Comparison of ENCODE assay signal across 9 mouse cellular contexts in the genomic region with DNA sequence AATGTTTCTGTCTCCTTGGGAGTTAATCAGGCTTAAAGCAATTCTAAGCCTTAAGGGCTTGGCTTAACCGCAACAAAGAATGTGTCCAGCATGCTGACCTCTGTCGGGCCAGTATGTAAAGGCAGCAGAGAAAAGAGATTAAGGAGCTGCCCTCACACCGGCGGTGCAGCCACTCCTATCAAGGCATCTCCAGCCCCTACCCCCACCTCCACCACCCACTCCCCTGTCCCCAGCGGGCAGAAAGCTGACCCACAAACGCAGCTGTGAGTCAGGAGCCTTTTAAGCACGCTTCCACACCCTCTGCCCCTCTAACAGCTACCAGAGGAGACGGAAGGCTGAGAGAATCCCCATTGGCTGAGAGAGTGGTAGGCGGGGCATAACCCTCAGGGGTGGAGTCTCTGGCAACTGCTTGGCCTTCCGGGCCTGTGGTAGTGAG. TPM values are rescaled to one million over a fixed set of nuclear protein-coding genes. Genes with fewer than 3 reads are reported as not detected.
DNase-seq lines count a peak whose midpoint lies in the region; ATAC-seq lines count a peak whose summit lies in the region.
"Had no signal": no experiment of that assay in that cellular context is flagged by ENCODE, and none has a peak within 500 bp of the region (broad histone marks: within the 10 kb centered on the region; RNA-seq: fewer than 3 reads in every experiment).

No protein-coding gene starts in this region.

- no peaks in the 10 kb centered on the region for H3K36me3 ChIP-seq in embryonic facial prominence, embryonic 14.5 days (ENCODE audit: control insufficient read depth, insufficient read depth, low read length)
- no peaks in the 10 kb centered on the region for H3K36me3 ChIP-seq in stomach, embryonic 16.5 days (ENCODE audit: control insufficient read depth, insufficient read depth, low read length)

- peak; percentile 13; the same call in 1 of the 2 replicates for ATAC-seq in frontal cortex, adult (ENCODE audit: low TSS enrichment)
- peak; percentile 97 for ATAC-seq in embryonic facial prominence, embryonic 14.5 days (ENCODE audit: low read depth)
- peak; percentile 91 for ATAC-seq in stomach, embryonic 16.5 days (ENCODE audit: insufficient read depth, low FRiP score)

- H3K4me2 ChIP-seq in embryonic facial prominence, embryonic 14.5 days (ENCODE audit: low read depth, low read length) = peak overlapping the region; percentile 52
- peak overlapping the region; percentile 58 for H3K4me2 ChIP-seq in stomach, embryonic 16.5 days (ENCODE audit: low read depth, low read length)

- intact Hi-C loops in heart, postnatal 10 days (cut with DNase I) = loop anchor here (5.0 kb wide), 1 partner anchor 759 kb away; no protein-coding TSS in a partner anchor

- no peak overlapping the region; the same call in 1 of the 2 replicates for H3K27ac ChIP-seq in embryonic facial prominence, embryonic 14.5 days (replicated peaks; ENCODE audit: low read depth, low read length)
- peak overlapping the region; percentile 53 for H3K27ac ChIP-seq in stomach, embryonic 16.5 days (ENCODE audit: low read length)
- H3K27ac ChIP-seq: macrophage had no signal

- H3K4me1 ChIP-seq in embryonic facial prominence, embryonic 14.5 days (ENCODE audit: control insufficient read depth, insufficient read depth, low read length) = peaks cover 13% of the 10 kb centered on the region; the same call in 1 of the 2 replicates
- H3K4me1 ChIP-seq in stomach, embryonic 16.5 days (ENCODE audit: control insufficient read depth, insufficient read depth, low read length) = peaks cover 3% of the 10 kb centered on the region; the same call in 1 of the 2 replicates

- peak overlapping the region; percentile 46 for H3K9ac ChIP-seq in embryonic facial prominence, embryonic 14.5 days (ENCODE audit: low read depth, low read length)
- peak overlapping the region; percentile 64 for H3K9ac ChIP-seq in stomach, embryonic 16.5 days (ENCODE audit: low read length)

- H3K9me3 ChIP-seq in embryonic facial prominence, embryonic 14.5 days (ENCODE audit: control insufficient read depth, low read length) = no peaks in the 10 kb centered on the region
- no peaks in the 10 kb centered on the region for H3K9me3 ChIP-seq in stomach, embryonic 16.5 days (replicated peaks; ENCODE audit: control insufficient read depth, low read length)

- H3K4me3 ChIP-seq in embryonic facial prominence, embryonic 14.5 days (ENCODE audit: low read depth, low read length) = peak overlapping the region; percentile 36
- H3K4me3 ChIP-seq in stomach, embryonic 16.5 days (replicated peaks; ENCODE audit: low read length) = peak overlapping the region; percentile 54

- 2% methylated on average over 10 of the region's 10 CpGs for WGBS in embryonic facial prominence, embryonic 14.5 days
- 1% methylated on average over 10 of the region's 10 CpGs for WGBS in stomach, embryonic 16.5 days

- no peak for DNase-seq in frontal cortex, postnatal 25 days (ENCODE audit: low spot score in 2 of 2)
- peak; percentile 88 for DNase-seq in embryonic facial prominence, embryonic 14.5 days (ENCODE audit: low spot score)
- peak; percentile 57 to 73 for DNase-seq in heart, postnatal 10 days
- DNase-seq in kidney, postnatal 36 days = peak; percentile 39 to 65
- DNase-seq in mesoderm, embryonic 11.5 days (ENCODE audit: low read depth, low spot score) = peak; percentile 86
- no peak for DNase-seq in natural killer cell, adult 2 months (ENCODE audit: low spot score in 2 of 2)

- no peaks in the 10 kb centered on the region for H3K27me3 ChIP-seq in embryonic facial prominence, embryonic 14.5 days (replicated peaks; ENCODE audit: control insufficient read depth, insufficient read depth, low read length)
- no peaks in the 10 kb centered on the region for H3K27me3 ChIP-seq in stomach, embryonic 16.5 days (ENCODE audit: control insufficient read depth, insufficient read depth, low read length)

RNA-seq across cellular contexts. Expression of a gene that starts 18.1 kb away (rescaled TPM):
- 31.3 and 33.4 TPM in 2 replicates for polyA plus RNA-seq in embryonic facial prominence, embryonic 14.5 days (2014; fragmentation: Nextera tagmentation; extraction: Ambion mirVana)
- total RNA-seq in heart, postnatal 10 days (2021) = 1 to 10 TPM; 4.2 to 5.0 TPM
- polyA plus RNA-seq in stomach, embryonic 16.5 days (2015; fragmentation: Nextera tagmentation; extraction: Ambion mirVana) = 18.8 and 22.7 TPM in 2 replicates

Comparison
In these comparisons a context has a peak if more than half of its experiments do, and no peak if none do; other contexts are left out.
1. ATAC-seq: peak in every context shown above with its lines; median percentile 97 in embryonic facial prominence, embryonic 14.5 days; 91 in stomach, embryonic 16.5 days; 13 in frontal cortex, adult.
2. DNase-seq: peak in embryonic facial prominence, embryonic 14.5 days (single experiment), heart, postnatal 10 days (2 of 2), kidney, postnatal 36 days (2 of 2) and mesoderm, embryonic 11.5 days (single experiment); none in frontal cortex, postnatal 25 days (0 of 2) and natural killer cell, adult 2 months (0 of 2).